Mouse (Mus musculus): ENCODE measurements around the gene Adamts1. TPM values are rescaled to one million over a fixed set of nuclear protein-coding genes. Genes with fewer than 3 reads are reported as not detected.

The Adamts1 gene
- polyA plus RNA-seq, 1 experiment from 2014 or later, result 10.1 TPM

- 29% methylated on average over 16 of the region's 16 CpGs for WGBS
- H3K4me2 ChIP-seq (ENCODE audit: low read length), result peak overlapping the region; percentile 37; the same call in 1 of the 2 replicates
- no peaks in the 10 kb centered on the region for H3K27me3 ChIP-seq (replicated peaks; ENCODE audit: control insufficient read depth, insufficient read depth, low read length)
- ATAC-seq, result peak; percentile 96
- no peak overlapping the region for H3K4me3 ChIP-seq (replicated peaks; ENCODE audit: low read length)
- no peak overlapping the region for H3K27ac ChIP-seq (ENCODE audit: low read length)
- no peaks in the 10 kb centered on the region for H3K9me3 ChIP-seq (ENCODE audit: control insufficient read depth, low read length)
- H3K36me3 ChIP-seq (ENCODE audit: control insufficient read depth, insufficient read depth), result no peaks in the 10 kb centered on the region
- H3K4me1 ChIP-seq (replicated peaks; ENCODE audit: control insufficient read depth, insufficient read depth, low read length), result peaks cover 2% of the 10 kb centered on the region; the same call in 1 of the 2 replicates
- H3K9ac ChIP-seq (replicated peaks; ENCODE audit: low read depth, low read length), result no peak overlapping the region
Observed at GRCm38 (mm10) chr16:85747589-85748360, 55.1 kb downstream of the Adamts1 start.

DNA sequence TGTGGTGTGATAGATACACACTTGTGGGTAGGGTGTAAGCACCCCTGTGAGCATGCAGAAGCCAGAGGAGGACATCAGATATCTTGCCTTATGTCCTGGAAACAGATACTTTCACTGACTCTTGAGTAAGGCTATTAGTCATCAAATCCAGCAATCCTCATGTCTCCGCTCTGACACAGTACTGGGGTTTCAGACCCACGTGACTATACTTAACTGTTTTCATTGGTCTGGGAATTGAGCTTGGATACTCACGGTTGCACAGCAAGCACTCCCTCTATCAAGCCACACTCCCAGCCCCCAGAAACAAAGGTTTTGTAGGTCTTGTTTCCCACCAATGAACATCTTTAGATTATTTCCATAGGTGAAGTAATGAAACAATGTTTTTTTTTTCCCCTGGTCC is 56.5 kb downstream of the Adamts1 start:
- H3K4me2 ChIP-seq (ENCODE audit: low read length), result no peak overlapping the region
- H3K27me3 ChIP-seq (replicated peaks; ENCODE audit: control insufficient read depth, insufficient read depth, low read length), result no peaks in the 10 kb centered on the region
- H3K9me3 ChIP-seq (ENCODE audit: control insufficient read depth, low read length), result no peaks in the 10 kb centered on the region
- ATAC-seq, result no peak
- no peaks in the 10 kb centered on the region for H3K36me3 ChIP-seq (ENCODE audit: control insufficient read depth, insufficient read depth)
- 90% methylated on average over 3 of the region's 3 CpGs for WGBS
- H3K4me3 ChIP-seq (replicated peaks; ENCODE audit: low read length), result no peak overlapping the region
- no peak overlapping the region for H3K27ac ChIP-seq (ENCODE audit: low read length)
- H3K9ac ChIP-seq (replicated peaks; ENCODE audit: low read depth, low read length), result no peak overlapping the region
- H3K4me1 ChIP-seq (replicated peaks; ENCODE audit: control insufficient read depth, insufficient read depth, low read length), result peaks cover 2% of the 10 kb centered on the region; the same call in 1 of the 2 replicates

Other genes with a start within 250 kb of the Adamts1 start
- gene Cyyr1, start 249.7 kb downstream of the Adamts1 start, polyA plus RNA-seq (2015; fragmentation: Nextera tagmentation; extraction: Ambion mirVana), result 2.5 and 2.6 TPM in 2 replicates
- gene Adamts5, start 98.7 kb upstream of the Adamts1 start, polyA plus RNA-seq (2015; fragmentation: Nextera tagmentation; extraction: Ambion mirVana), result 1.8 and 1.9 TPM in 2 replicates

All from forebrain, embryonic 16.5 days (tissue).